10 mouse cellular contexts compared by ENCODE assay signal in genomic region chr13:9775901-9776300, GRCm38 (mm10). TPM values are rescaled to one million over a fixed set of nuclear protein-coding genes. Genes with fewer than 3 reads are reported as not detected.
DNase-seq lines count a peak whose midpoint lies in the region; ATAC-seq and TF ChIP-seq lines count a peak whose summit lies in the region.
"Had no signal": no experiment of that assay in that cellular context is flagged by ENCODE, and none has a peak within 500 bp of the region (broad histone marks: within the 10 kb centered on the region; RNA-seq: fewer than 3 reads in every experiment).

No protein-coding gene starts in this region.

- no peak for ATAC-seq in kidney, postnatal 0 days (replicated peaks; ENCODE audit: low FRiP score, low read depth)
- peak; percentile 83 for ATAC-seq in megakaryocyte progenitor cell, adult 5-6 weeks (replicated peaks; ENCODE audit: poor library complexity)
- ATAC-seq in forebrain, embryonic 14.5 days: no peak

- H3K4me3 ChIP-seq in kidney, postnatal 0 days (replicated peaks; ENCODE audit: low read depth, low read length): no peak overlapping the region
- H3K4me3 ChIP-seq in forebrain, embryonic 14.5 days (ENCODE audit: low read depth, low read length): no peak overlapping the region
- H3K4me3 ChIP-seq: embryonic facial prominence, embryonic 15.5 days had no signal

- WGBS in kidney, postnatal 0 days: 28% methylated on average over 5 of the region's 5 CpGs
- WGBS in forebrain, embryonic 14.5 days: 85% methylated on average over 5 of the region's 5 CpGs

- no peak for TF ChIP-seq CTCF in kidney, postnatal 0 days (IDR thresholded peaks at IDR 0.05; ENCODE audit: low read depth)

- no peak overlapping the region for H3K9ac ChIP-seq in kidney, postnatal 0 days (ENCODE audit: low read depth, low read length)
- no peak overlapping the region for H3K9ac ChIP-seq in forebrain, embryonic 14.5 days (ENCODE audit: low read length)
- H3K9ac ChIP-seq: embryonic facial prominence, embryonic 15.5 days; liver, embryonic 14.5 days had no signal

- H3K27ac ChIP-seq in kidney, postnatal 0 days: 0 out of 2 replicates have a peak overlapping the region, but pooled peaks have one; percentile 2
- no peak overlapping the region for H3K27ac ChIP-seq in forebrain, embryonic 14.5 days (ENCODE audit: low read depth, low read length)
- H3K27ac ChIP-seq: embryonic facial prominence, embryonic 15.5 days; liver, embryonic 14.5 days had no signal

- DNase-seq in gastrocnemius, adult 18-20 months (ENCODE audit: low spot score): peak; percentile 17
- no peak for DNase-seq in gastrocnemius, adult 8-10 months (ENCODE audit: low spot score in 2 of 2)
- DNase-seq in B cell, adult 2 months: peak; percentile 22 to 28
- DNase-seq in kidney, postnatal 0 days (ENCODE audit: low spot score): peak; percentile 41
- no peak for DNase-seq in forebrain, embryonic 14.5 days (ENCODE audit: low spot score)
- DNase-seq in ovary, postnatal 14 days (ENCODE audit: low spot score): no peak
- no peak for DNase-seq in ovary, postnatal 10 days (ENCODE audit: low spot score)

- H3K27me3 ChIP-seq in kidney, postnatal 0 days (ENCODE audit: insufficient read depth, low read length): no peaks in the 10 kb centered on the region
- no peaks in the 10 kb centered on the region for H3K27me3 ChIP-seq in forebrain, embryonic 14.5 days (replicated peaks; ENCODE audit: control insufficient read depth, insufficient read depth, low read length)
- H3K27me3 ChIP-seq: embryonic facial prominence, embryonic 15.5 days had no signal

- H3K4me2 ChIP-seq in kidney, postnatal 0 days (ENCODE audit: low read length): no peak overlapping the region
- H3K4me2 ChIP-seq in forebrain, embryonic 14.5 days (ENCODE audit: low read length): no peak overlapping the region
- H3K4me2 ChIP-seq: embryonic facial prominence, embryonic 15.5 days had no signal

- H3K4me1 ChIP-seq in kidney, postnatal 0 days (replicated peaks; ENCODE audit: insufficient read depth, low read length): no peaks in the 10 kb centered on the region
- H3K4me1 ChIP-seq in forebrain, embryonic 14.5 days (ENCODE audit: control insufficient read depth, insufficient read depth, low read length): no peaks in the 10 kb centered on the region
- H3K4me1 ChIP-seq: embryonic facial prominence, embryonic 15.5 days had no signal

- H3K36me3 ChIP-seq in kidney, postnatal 0 days (ENCODE audit: insufficient read depth, low read length): no peaks in the 10 kb centered on the region
- H3K36me3 ChIP-seq in forebrain, embryonic 14.5 days (ENCODE audit: control insufficient read depth, insufficient read depth, low read length): no peaks in the 10 kb centered on the region
- H3K36me3 ChIP-seq: embryonic facial prominence, embryonic 15.5 days had no signal

- H3K9me3 ChIP-seq in kidney, postnatal 0 days (replicated peaks; ENCODE audit: low read length): no peaks in the 10 kb centered on the region
- H3K9me3 ChIP-seq in forebrain, embryonic 14.5 days (replicated peaks; ENCODE audit: control insufficient read depth, low read length): no peaks in the 10 kb centered on the region
- H3K9me3 ChIP-seq: embryonic facial prominence, embryonic 15.5 days had no signal

RNA-seq across cellular contexts. Expression of gene Zmynd11, which starts 10.8 kb away (rescaled TPM):
- 10 to 100 TPM; 86.7 to 98.2 TPM for total RNA-seq in gastrocnemius, adult 18-20 months (2021)
- total RNA-seq in gastrocnemius, adult 8-10 months (2022): 10 to 100 TPM; 79.7 to 99.3 (median 89.4) TPM
- 67.1 and 71.3 TPM in 2 replicates for polyA plus RNA-seq in kidney, postnatal 0 days (2015; fragmentation: Nextera tagmentation; extraction: Ambion mirVana)
- 39.3 and 51.2 TPM in 2 replicates for total RNA-seq in megakaryocyte progenitor cell, adult 5-6 weeks (2015)
- 39.5 and 53.0 TPM in 2 replicates for total RNA-seq in megakaryocyte progenitor cell, adult 5-6 weeks (2017)
- polyA plus RNA-seq in forebrain, embryonic 14.5 days (2014; fragmentation: Nextera tagmentation; extraction: Ambion mirVana): 148 and 179 TPM in 2 replicates

Comparison
In these comparisons a context has a peak if more than half of its experiments do, and no peak if none do; other contexts are left out.
1. DNase-seq: peak in gastrocnemius, adult 18-20 months (single experiment), B cell, adult 2 months (2 of 2) and kidney, postnatal 0 days (single experiment); none in gastrocnemius, adult 8-10 months (0 of 2), forebrain, embryonic 14.5 days (single experiment), ovary, postnatal 14 days (single experiment) and ovary, postnatal 10 days (single experiment).